Mouse (Mus musculus) small intestine, adult 2 months (tissue): ENCODE measurements at regions not wholly inside any gene's neighbourhood (a gene's known extent, or its start where the extent isn't known, plus 50 kb on each side); places are given as distances from the start of the nearest gene placed in this dataset.

Source experiments
- CTCF ChIP-seq: fragments of 200-500 bp; IDR thresholded peaks from 2 replicates; pipeline ENCODE4 v1.5.1; 2012; ENCODE audit warnings: low read depth, mild to moderate bottlenecking, control low read depth, inconsistent platforms, low read length, moderate library complexity, mixed read lengths; ENCODE audit not compliant: insufficient replicate concordance, insufficient read length; ENCODE audit errors: extremely low read depth
- POLR2A ChIP-seq: fragments of 200-500 bp; IDR thresholded peaks from 2 replicates; pipeline ENCODE4 v1.6.1; 2012; ENCODE audit warnings: low read depth, mild to moderate bottlenecking, control low read depth, inconsistent platforms, low read length, moderate library complexity

DNA sequence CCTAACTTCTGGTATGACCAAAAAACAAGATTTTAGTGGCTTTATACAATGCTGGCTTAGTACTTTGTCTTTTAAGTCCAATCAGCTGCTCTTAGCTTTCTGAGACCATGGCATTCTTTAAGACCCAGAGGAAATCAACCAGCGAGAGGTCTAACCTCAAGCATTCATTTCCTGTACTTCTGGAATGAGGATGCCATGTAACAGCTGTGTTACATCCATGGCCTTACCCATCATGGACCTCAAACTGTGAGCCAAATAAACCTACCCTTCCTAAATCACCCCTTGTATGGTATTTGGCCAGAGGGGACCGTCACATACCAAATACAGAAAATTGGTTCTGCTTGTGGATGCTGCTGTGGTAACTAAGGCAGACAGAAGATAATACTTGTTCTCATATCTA lies 372.1 kb upstream of the Atp2b1 start:
- no peak for TF ChIP-seq CTCF
- no peak for TF ChIP-seq POLR2A
